Mouse (Mus musculus): Measurements from ENCODE around the gene Atp7b. TPM values are rescaled to one million over a fixed set of nuclear protein-coding genes. Genes with fewer than 3 reads are reported as not detected.

Gene Atp7b
- polyA plus RNA-seq, 1 experiment from 2014 or later: 1.1 TPM

GRCm38 (mm10) chr8:22022244-22022643 is 37.9 kb downstream of the Atp7b start:
- Histone ChIP-seq H3K4me1 (no peaks in the 10 kb centered on the region), H3K36me3 (no peaks in the 10 kb centered on the region), H3K9ac (replicated peaks) (no peak overlapping the region), H3K27ac (replicated peaks) (no peak overlapping the region), H3K4me3 (replicated peaks) (no peak overlapping the region), H3K4me2 (no peak overlapping the region), H3K27me3 (replicated peaks) (no peaks in the 10 kb centered on the region), H3K9me3 (replicated peaks) (no peaks in the 10 kb centered on the region)
- no peak for ATAC-seq (ENCODE audit: low FRiP score)
- WGBS: 61% methylated on average over 7 of the region's 7 CpGs

- no peak overlapping the region for H3K27ac ChIP-seq (replicated peaks)
- H3K9me3 ChIP-seq (replicated peaks): no peaks in the 10 kb centered on the region
- H3K4me2 ChIP-seq: no peak overlapping the region
- no peak overlapping the region for H3K9ac ChIP-seq (replicated peaks)
- H3K4me3 ChIP-seq (replicated peaks): no peak overlapping the region
- no peaks in the 10 kb centered on the region for H3K4me1 ChIP-seq
- no peak for ATAC-seq (ENCODE audit: low FRiP score)
- H3K36me3 ChIP-seq: no peaks in the 10 kb centered on the region
- no peaks in the 10 kb centered on the region for H3K27me3 ChIP-seq (replicated peaks)
- WGBS: 94% methylated on average over 5 of the region's 5 CpGs
Measured at GRCm38 (mm10) chr8:22019498-22019897, 40.6 kb downstream of the Atp7b start.

GRCm38 (mm10) chr8:22017731-22018130 is 42.4 kb downstream of the Atp7b start:
- no peaks in the 10 kb centered on the region for H3K36me3 ChIP-seq
- no peaks in the 10 kb centered on the region for H3K4me1 ChIP-seq
- ATAC-seq (ENCODE audit: low FRiP score): no peak
- no peaks in the 10 kb centered on the region for H3K9me3 ChIP-seq (replicated peaks)
- H3K9ac ChIP-seq (replicated peaks): no peak overlapping the region
- no peak overlapping the region for H3K4me3 ChIP-seq (replicated peaks)
- no peaks in the 10 kb centered on the region for H3K27me3 ChIP-seq (replicated peaks)
- 66% methylated on average over 7 of the region's 7 CpGs for WGBS
- no peak overlapping the region for H3K27ac ChIP-seq (replicated peaks)
- H3K4me2 ChIP-seq: no peak overlapping the region

- Histone ChIP-seq H3K9ac (replicated peaks) (no peak overlapping the region), H3K36me3 (no peaks in the 10 kb centered on the region), H3K9me3 (replicated peaks) (no peaks in the 10 kb centered on the region), H3K27me3 (replicated peaks) (no peaks in the 10 kb centered on the region), H3K4me3 (replicated peaks) (no peak overlapping the region), H3K27ac (replicated peaks) (no peak overlapping the region), H3K4me1 (no peaks in the 10 kb centered on the region), H3K4me2 (peak overlapping the region; percentile 6; the same call in 1 of the 2 replicates)
- WGBS: 70% methylated on average over 24 of the region's 24 CpGs
- no peak for ATAC-seq (ENCODE audit: low FRiP score)
Measured at GRCm38 (mm10) chr8:22013034-22013707, 46.9 kb downstream of the Atp7b start.

GRCm38 (mm10) chr8:22009403-22009802 is 50.7 kb downstream of the Atp7b start:
- Histone ChIP-seq H3K9ac (replicated peaks) (no peak overlapping the region), H3K27me3 (replicated peaks) (no peaks in the 10 kb centered on the region), H3K36me3 (no peaks in the 10 kb centered on the region), H3K27ac (replicated peaks) (no peak overlapping the region), H3K9me3 (replicated peaks) (no peaks in the 10 kb centered on the region), H3K4me3 (replicated peaks) (no peak overlapping the region), H3K4me1 (no peaks in the 10 kb centered on the region), H3K4me2 (no peak overlapping the region)
- ATAC-seq (ENCODE audit: low FRiP score): no peak
- 77% methylated on average over 3 of the region's 3 CpGs for WGBS

GRCm38 (mm10) chr8:22006423-22006822 is 53.7 kb downstream of the Atp7b start:
- 85% methylated on average over 6 of the region's 6 CpGs for WGBS
- H3K9me3 ChIP-seq (replicated peaks): no peaks in the 10 kb centered on the region
- H3K9ac ChIP-seq (replicated peaks): no peak overlapping the region
- no peak for ATAC-seq (ENCODE audit: low FRiP score)
- no peaks in the 10 kb centered on the region for H3K36me3 ChIP-seq
- H3K4me1 ChIP-seq: no peaks in the 10 kb centered on the region
- no peak overlapping the region for H3K4me2 ChIP-seq
- H3K27ac ChIP-seq (replicated peaks): no peak overlapping the region
- H3K4me3 ChIP-seq (replicated peaks): no peak overlapping the region
- no peaks in the 10 kb centered on the region for H3K27me3 ChIP-seq (replicated peaks)

GRCm38 (mm10) chr8:22004750-22005522 is 55.2 kb downstream of the Atp7b start:
- no peaks in the 10 kb centered on the region for H3K9me3 ChIP-seq (replicated peaks)
- no peaks in the 10 kb centered on the region for H3K36me3 ChIP-seq
- ATAC-seq (ENCODE audit: low FRiP score): 0 out of 2 replicates have a peak, but pooled peaks have one; percentile 17
- no peaks in the 10 kb centered on the region for H3K27me3 ChIP-seq (replicated peaks)
- no peak overlapping the region for H3K4me2 ChIP-seq
- 89% methylated on average over 14 of the region's 14 CpGs for WGBS
- no peak overlapping the region for H3K9ac ChIP-seq (replicated peaks)
- no peak overlapping the region for H3K27ac ChIP-seq (replicated peaks)
- H3K4me1 ChIP-seq: no peaks in the 10 kb centered on the region
- no peak overlapping the region for H3K4me3 ChIP-seq (replicated peaks)

- 63% methylated on average over 3 of the region's 3 CpGs for WGBS
- no peak overlapping the region for H3K4me3 ChIP-seq (replicated peaks)
Measured at GRCm38 (mm10) chr8:21995181-21995580, 64.9 kb downstream of the Atp7b start.

GRCm38 (mm10) chr8:21992184-21992583 is 67.9 kb downstream of the Atp7b start:
- Histone ChIP-seq H3K4me3 (replicated peaks) (no peak overlapping the region), H3K36me3 (no peaks in the 10 kb centered on the region), H3K4me1 (no peaks in the 10 kb centered on the region), H3K9ac (replicated peaks) (no peak overlapping the region), H3K9me3 (replicated peaks) (no peaks in the 10 kb centered on the region), H3K27me3 (replicated peaks) (no peaks in the 10 kb centered on the region), H3K4me2 (no peak overlapping the region), H3K27ac (replicated peaks) (no peak overlapping the region)
- WGBS: 30% methylated on average over 6 of the region's 6 CpGs
- peak; percentile 79 for ATAC-seq (ENCODE audit: low FRiP score)

More at GRCm38 (mm10) chr8:21995181-21995580, 64.9 kb downstream of the Atp7b start:
- Histone ChIP-seq H3K27ac (replicated peaks) (no peak overlapping the region), H3K9ac (replicated peaks) (no peak overlapping the region), H3K9me3 (replicated peaks) (no peaks in the 10 kb centered on the region), H3K27me3 (replicated peaks) (no peaks in the 10 kb centered on the region), H3K4me2 (no peak overlapping the region), H3K4me1 (no peaks in the 10 kb centered on the region), H3K36me3 (no peaks in the 10 kb centered on the region)
- ATAC-seq (ENCODE audit: low FRiP score): no peak

GRCm38 (mm10) chr8:21981664-21982337 is 78.3 kb downstream of the Atp7b start:
- Histone ChIP-seq H3K9me3 (replicated peaks) (no peaks in the 10 kb centered on the region), H3K27ac (replicated peaks) (no peak overlapping the region), H3K9ac (replicated peaks) (no peak overlapping the region), H3K4me3 (replicated peaks) (no peak overlapping the region), H3K27me3 (replicated peaks) (no peaks in the 10 kb centered on the region), H3K4me1 (peaks cover 3% of the 10 kb centered on the region; the same call in 1 of the 2 replicates), H3K36me3 (no peaks in the 10 kb centered on the region), H3K4me2 (no peak overlapping the region)
- ATAC-seq (ENCODE audit: low FRiP score): peak; percentile 87
- 53% methylated on average over 8 of the region's 8 CpGs for WGBS

GRCm38 (mm10) chr8:21978193-21978592 is 81.9 kb downstream of the Atp7b start:
- H3K4me2 ChIP-seq: no peak overlapping the region
- no peaks in the 10 kb centered on the region for H3K9me3 ChIP-seq (replicated peaks)
- ATAC-seq (ENCODE audit: low FRiP score): peak; percentile 37; the same call in 1 of the 2 replicates
- H3K27me3 ChIP-seq (replicated peaks): no peaks in the 10 kb centered on the region
- H3K36me3 ChIP-seq: no peaks in the 10 kb centered on the region
- H3K4me3 ChIP-seq (replicated peaks): no peak overlapping the region
- peaks cover 3% of the 10 kb centered on the region; the same call in 1 of the 2 replicates for H3K4me1 ChIP-seq
- no peak overlapping the region for H3K27ac ChIP-seq (replicated peaks)
- WGBS: 57% methylated on average over 4 of the region's 4 CpGs
- no peak overlapping the region for H3K9ac ChIP-seq (replicated peaks)
